Mouse (Mus musculus) hindbrain, embryonic 10.5 days (tissue): Measurements from ENCODE around the gene Mgrn1. TPM values are rescaled to one million over a fixed set of nuclear protein-coding genes. Genes with fewer than 3 reads are reported as not detected.

Experiments
- DNase-seq: peaks from one replicate; pipeline ENCODE4 v3.0.0-alpha.2; 2017; ENCODE audit warnings: low spot score
- H3K27ac ChIP-seq: fragments of 300-500 bp; sonication (generic); 2 replicates; pipeline ENCODE4 v1.5.1; 2016; ENCODE audit warnings: mild to moderate bottlenecking, moderate library complexity
- H3K27me3 ChIP-seq: fragments of 300-500 bp; sonication (generic); 2 replicates; pipeline ENCODE4 v1.6.1; 2016; ENCODE audit warnings: mild to moderate bottlenecking; ENCODE audit not compliant: poor library complexity, insufficient read depth, severe bottlenecking
- H3K36me3 ChIP-seq: fragments of 300-500 bp; sonication (generic); 2 replicates; pipeline ENCODE4 v1.6.1; 2016; ENCODE audit warnings: mild to moderate bottlenecking, moderate library complexity
- H3K4me1 ChIP-seq: fragments of 300-500 bp; sonication (generic); replicated peaks from 2 replicates; pipeline ENCODE4 v1.6.1; 2016; ENCODE audit warnings: mild to moderate bottlenecking
- H3K4me3 ChIP-seq: fragments of 300-500 bp; sonication (generic); 2 replicates; pipeline ENCODE4 v1.5.1; 2016; ENCODE audit warnings: mild to moderate bottlenecking, moderate library complexity
- H3K9me3 ChIP-seq: fragments of 300-500 bp; sonication (generic); 2 replicates; pipeline ENCODE4 v1.6.1; 2016; ENCODE audit warnings: mild to moderate bottlenecking, moderate library complexity
- WGBS: fragments of 180-500 bp; shearing (Covaris S2); methylation state at CpG from one replicate; pipeline ENCODE4 v1.1.7; 2016; 5-methylcytosine and 5-hydroxymethylcytosine counted together
- polyA plus RNA-seq: library from polyadenylated mRNA; unstranded; fragments of >200 nt; fragmentation: Nextera tagmentation; extraction: Ambion mirVana; gene quantifications from 2 replicates; pipeline ENCODE4 v1.2.1, GENCODE M21; 2016

The Mgrn1 gene
- polyA plus RNA-seq, 1 experiment from 2014 or later: 80.8 TPM

- H3K27me3 ChIP-seq: no peaks in the 10 kb centered on the region
- peak overlapping the region; percentile 96 for H3K4me3 ChIP-seq
- H3K27ac ChIP-seq: peak overlapping the region; percentile 92
- H3K4me1 ChIP-seq: peaks cover 48% of the 10 kb centered on the region
- H3K36me3 ChIP-seq: no peaks in the 10 kb centered on the region
- DNase-seq: no peak
- 78% methylated on average over 10 of the region's 10 CpGs for WGBS
- H3K9me3 ChIP-seq: no peaks in the 10 kb centered on the region
These were observed 4.4 kb upstream of the Mgrn1 start for GRCm38 (mm10) chr16:4881400-4882351.

- Histone ChIP-seq H3K27me3 (no peaks in the 10 kb centered on the region), H3K9me3 (no peaks in the 10 kb centered on the region), H3K27ac (peak overlapping the region; percentile 95), H3K4me1 (peaks cover 41% of the 10 kb centered on the region), H3K36me3 (no peaks in the 10 kb centered on the region), H3K4me3 (peak overlapping the region; percentile 87)
- no peak for DNase-seq
- 91% methylated on average over 10 of the region's 10 CpGs for WGBS
These were observed 1.1 kb upstream of the Mgrn1 start for GRCm38 (mm10) chr16:4884930-4885329.

- 0 out of 2 replicates have a peak, but pooled peaks cover 7% of the 10 kb centered on the region for H3K36me3 ChIP-seq
- DNase-seq: no peak
- no peaks in the 10 kb centered on the region for H3K9me3 ChIP-seq
- 1% methylated on average over 8 of the region's 8 CpGs for WGBS
- peak overlapping the region; percentile 87 for H3K4me3 ChIP-seq
- H3K27me3 ChIP-seq: no peaks in the 10 kb centered on the region
- H3K4me1 ChIP-seq: peaks cover 32% of the 10 kb centered on the region
- H3K27ac ChIP-seq: peak overlapping the region; percentile 95
These were observed 606 bp downstream of the Mgrn1 start for GRCm38 (mm10) chr16:4886690-4887020.

GRCm38 (mm10) chr16:4890201-4890709 is 4.2 kb downstream of the Mgrn1 start:
- WGBS: 61% methylated on average over 4 of the region's 4 CpGs
- DNase-seq: no peak

GRCm38 (mm10) chr16:4892171-4892570 is 6.1 kb downstream of the Mgrn1 start:
- Histone ChIP-seq H3K36me3 (0 out of 2 replicates have a peak, but pooled peaks cover 10% of the 10 kb centered on the region), H3K9me3 (no peaks in the 10 kb centered on the region), H3K27ac (no peak overlapping the region), H3K4me1 (peaks cover 24% of the 10 kb centered on the region), H3K27me3 (no peaks in the 10 kb centered on the region), H3K4me3 (no peak overlapping the region)
- 89% methylated on average over 6 of the region's 6 CpGs for WGBS
- DNase-seq: no peak

More at GRCm38 (mm10) chr16:4890201-4890709, 4.2 kb downstream of the Mgrn1 start:
- no peak overlapping the region for H3K27ac ChIP-seq
- H3K9me3 ChIP-seq: no peaks in the 10 kb centered on the region
- 0 out of 2 replicates have a peak, but pooled peaks cover 10% of the 10 kb centered on the region for H3K36me3 ChIP-seq
- no peaks in the 10 kb centered on the region for H3K27me3 ChIP-seq
- peaks cover 32% of the 10 kb centered on the region for H3K4me1 ChIP-seq
- no peak overlapping the region for H3K4me3 ChIP-seq

GRCm38 (mm10) chr16:4894201-4894908 is 8.3 kb downstream of the Mgrn1 start:
- Histone ChIP-seq H3K9me3 (no peaks in the 10 kb centered on the region), H3K27ac (peak overlapping the region; percentile 12; the same call in 1 of the 2 replicates), H3K27me3 (no peaks in the 10 kb centered on the region), H3K4me1 (peaks cover 16% of the 10 kb centered on the region), H3K4me3 (no peak overlapping the region), H3K36me3 (0 out of 2 replicates have a peak, but pooled peaks cover 10% of the 10 kb centered on the region)
- no peak for DNase-seq
- 80% methylated on average over 7 of the region's 7 CpGs for WGBS

- no peak for DNase-seq
- WGBS: 78% methylated on average over 5 of the region's 5 CpGs
- 0 out of 2 replicates have a peak, but pooled peaks cover 3% of the 10 kb centered on the region for H3K36me3 ChIP-seq
These were observed 10.4 kb downstream of the Mgrn1 start for GRCm38 (mm10) chr16:4896249-4897027.

GRCm38 (mm10) chr16:4897146-4897730 is 11.2 kb downstream of the Mgrn1 start:
- 54% methylated on average over 7 of the region's 7 CpGs for WGBS
- Histone ChIP-seq H3K4me1 (peaks cover 21% of the 10 kb centered on the region), H3K9me3 (no peaks in the 10 kb centered on the region), H3K4me3 (no peak overlapping the region), H3K27me3 (no peaks in the 10 kb centered on the region), H3K27ac (no peak overlapping the region), H3K36me3 (0 out of 2 replicates have a peak, but pooled peaks cover 3% of the 10 kb centered on the region)
- DNase-seq: no peak

More at GRCm38 (mm10) chr16:4896249-4897027, 10.4 kb downstream of the Mgrn1 start:
- no peak overlapping the region for H3K4me3 ChIP-seq
- H3K9me3 ChIP-seq: no peaks in the 10 kb centered on the region
- no peaks in the 10 kb centered on the region for H3K27me3 ChIP-seq
- H3K27ac ChIP-seq: no peak overlapping the region
- peaks cover 21% of the 10 kb centered on the region for H3K4me1 ChIP-seq

- 0 out of 2 replicates have a peak, but pooled peaks cover 3% of the 10 kb centered on the region for H3K36me3 ChIP-seq
- H3K27ac ChIP-seq: no peak overlapping the region
- H3K9me3 ChIP-seq: no peaks in the 10 kb centered on the region
- no peaks in the 10 kb centered on the region for H3K27me3 ChIP-seq
- no peak overlapping the region for H3K4me3 ChIP-seq
- H3K4me1 ChIP-seq: peaks cover 21% of the 10 kb centered on the region
- no peak for DNase-seq
- WGBS: 82% methylated on average over 6 of the region's 6 CpGs
These were observed 12.8 kb downstream of the Mgrn1 start for GRCm38 (mm10) chr16:4898881-4899280.

GRCm38 (mm10) chr16:4899711-4900110 is 13.7 kb downstream of the Mgrn1 start:
- H3K27me3 ChIP-seq: no peaks in the 10 kb centered on the region
- no peaks in the 10 kb centered on the region for H3K9me3 ChIP-seq
- no peak overlapping the region for H3K4me3 ChIP-seq
- H3K27ac ChIP-seq: no peak overlapping the region
- H3K36me3 ChIP-seq: no peaks in the 10 kb centered on the region
- H3K4me1 ChIP-seq: peaks cover 15% of the 10 kb centered on the region
- 87% methylated on average over 2 of the region's 2 CpGs for WGBS
- no peak for DNase-seq

- WGBS: 64% methylated on average over 7 of the region's 7 CpGs
- no peak overlapping the region for H3K27ac ChIP-seq
- DNase-seq: no peak
These were observed 15.1 kb downstream of the Mgrn1 start for GRCm38 (mm10) chr16:4901167-4901566.

GRCm38 (mm10) chr16:4902390-4902789 is 16.3 kb downstream of the Mgrn1 start:
- peaks cover 3% of the 10 kb centered on the region for H3K36me3 ChIP-seq
- 77% methylated on average over 2 of the region's 2 CpGs for WGBS
- H3K27me3 ChIP-seq: no peaks in the 10 kb centered on the region

More at GRCm38 (mm10) chr16:4901167-4901566, 15.1 kb downstream of the Mgrn1 start:
- H3K4me1 ChIP-seq: peaks cover 18% of the 10 kb centered on the region
- no peaks in the 10 kb centered on the region for H3K27me3 ChIP-seq
- H3K36me3 ChIP-seq: no peaks in the 10 kb centered on the region
- H3K9me3 ChIP-seq: no peaks in the 10 kb centered on the region
- H3K4me3 ChIP-seq: no peak overlapping the region

More at GRCm38 (mm10) chr16:4902390-4902789, 16.3 kb downstream of the Mgrn1 start:
- Histone ChIP-seq H3K27ac (no peak overlapping the region), H3K9me3 (no peaks in the 10 kb centered on the region), H3K4me1 (peaks cover 12% of the 10 kb centered on the region), H3K4me3 (no peak overlapping the region)
- no peak for DNase-seq
